Mouse (Mus musculus) midbrain, embryonic 12.5 days (tissue): Measurements from ENCODE around the gene Med20. TPM values are rescaled to one million over a fixed set of nuclear protein-coding genes. Genes with fewer than 3 reads are reported as not detected.
A peak's percentile ranks its signal among the peaks of the same experiment; 100 is the strongest.
"Not testable (repeated sequence)": the region's sequence is repeated elsewhere in the genome, so short reads cannot be mapped to it uniquely, and the experiment has no call there.

Experiments
- ATAC-seq: fragments of 200-750 bp; cut with Nextera tagmentation; 2 replicates; pipeline ENCODE4 v1.8.0; 2017; ENCODE audit warnings: low read depth, moderate TSS enrichment, moderate library complexity; ENCODE audit not compliant: low FRiP score
- H3K27ac ChIP-seq: fragments of 300-500 bp; sonication (generic); replicated peaks from 2 replicates; pipeline ENCODE4 v1.5.1; 2016; ENCODE audit warnings: mild to moderate bottlenecking
- H3K27me3 ChIP-seq: fragments of 300-500 bp; sonication (generic); 2 replicates; pipeline ENCODE4 v1.6.1; 2016; ENCODE audit warnings: mild to moderate bottlenecking
- H3K36me3 ChIP-seq: fragments of 300-500 bp; sonication (generic); 2 replicates; pipeline ENCODE4 v1.6.1; 2016
- H3K4me1 ChIP-seq: fragments of 300-500 bp; sonication (generic); 2 replicates; pipeline ENCODE4 v1.6.1; 2016
- H3K4me2 ChIP-seq: fragments of 300-500 bp; sonication (generic); replicated peaks from 2 replicates; pipeline ENCODE4 v1.6.1; 2016; ENCODE audit warnings: mild to moderate bottlenecking, moderate library complexity
- H3K4me3 ChIP-seq: fragments of 300-500 bp; sonication (generic); 2 replicates; pipeline ENCODE4 v1.5.1; 2016; ENCODE audit warnings: mild to moderate bottlenecking
- H3K9ac ChIP-seq: fragments of 300-500 bp; sonication (generic); replicated peaks from 2 replicates; pipeline ENCODE4 v1.6.1; 2016; ENCODE audit warnings: mild to moderate bottlenecking, moderate library complexity
- H3K9me3 ChIP-seq: fragments of 300-500 bp; sonication (generic); 2 replicates; pipeline ENCODE4 v1.6.1; 2016; ENCODE audit warnings: mild to moderate bottlenecking
- WGBS: fragments of 180-500 bp; shearing (Covaris S2); methylation state at CpG from one replicate; pipeline ENCODE4 v1.1.7; 2016; 5-methylcytosine and 5-hydroxymethylcytosine counted together
- polyA plus RNA-seq: library from polyadenylated mRNA; unstranded; fragments of >200 nt; fragmentation: Nextera tagmentation; extraction: Ambion mirVana; gene quantifications from 2 replicates; pipeline ENCODE4 v1.2.1, GENCODE M21; 2016

Med20 gene
- polyA plus RNA-seq, 1 experiment from 2014 or later: 41.0 TPM

GRCm38 (mm10) chr17:47616652-47617051 is 5.3 kb downstream of the Med20 start:
- H3K4me2 ChIP-seq: no peak overlapping the region
- no peak overlapping the region for H3K27ac ChIP-seq
- no peaks in the 10 kb centered on the region for H3K27me3 ChIP-seq
- H3K4me1 ChIP-seq: peaks cover 15% of the 10 kb centered on the region
- H3K36me3 ChIP-seq: peaks cover 53% of the 10 kb centered on the region
- no peak overlapping the region for H3K4me3 ChIP-seq
- no peak overlapping the region for H3K9ac ChIP-seq
- ATAC-seq: no peak
- 92% methylated on average over 4 of the region's 4 CpGs for WGBS
- no peaks in the 10 kb centered on the region for H3K9me3 ChIP-seq

GRCm38 (mm10) chr17:47617605-47618307 is 6.4 kb downstream of the Med20 start:
- H3K9ac ChIP-seq: no peak overlapping the region
- no peak overlapping the region for H3K4me3 ChIP-seq
- no peaks in the 10 kb centered on the region for H3K9me3 ChIP-seq
- peaks cover 5% of the 10 kb centered on the region for H3K4me1 ChIP-seq
- H3K4me2 ChIP-seq: no peak overlapping the region
- no peaks in the 10 kb centered on the region for H3K27me3 ChIP-seq
- ATAC-seq: no peak
- no peak overlapping the region for H3K27ac ChIP-seq
- 95% methylated on average over 9 of the region's 9 CpGs for WGBS
- H3K36me3 ChIP-seq: peaks cover 64% of the 10 kb centered on the region

GRCm38 (mm10) chr17:47618556-47619311 is 7.4 kb downstream of the Med20 start:
- H3K4me1 ChIP-seq: no peaks in the 10 kb centered on the region
- 92% methylated on average over 13 of the region's 13 CpGs for WGBS
- no peaks in the 10 kb centered on the region for H3K9me3 ChIP-seq
- H3K4me2 ChIP-seq: no peak overlapping the region
- peaks cover 73% of the 10 kb centered on the region for H3K36me3 ChIP-seq
- H3K4me3 ChIP-seq: no peak overlapping the region
- H3K27ac ChIP-seq: no peak overlapping the region
- no peaks in the 10 kb centered on the region for H3K27me3 ChIP-seq
- H3K9ac ChIP-seq: no peak overlapping the region
- ATAC-seq: no peak

- ATAC-seq: no peak
- H3K36me3 ChIP-seq: peaks cover 74% of the 10 kb centered on the region
- H3K27me3 ChIP-seq: no peaks in the 10 kb centered on the region
- no peak overlapping the region for H3K4me2 ChIP-seq
- no peak overlapping the region for H3K27ac ChIP-seq
- H3K9me3 ChIP-seq: no peaks in the 10 kb centered on the region
- no peak overlapping the region for H3K4me3 ChIP-seq
- H3K4me1 ChIP-seq: no peaks in the 10 kb centered on the region
- 92% methylated on average over 14 of the region's 14 CpGs for WGBS
- no peak overlapping the region for H3K9ac ChIP-seq
Observed at GRCm38 (mm10) chr17:47622912-47623554, 11.7 kb downstream of the Med20 start.

- not testable (repeated sequence) for H3K9me3 ChIP-seq, H3K27me3 ChIP-seq, H3K4me2 ChIP-seq, H3K9ac ChIP-seq, H3K27ac ChIP-seq, H3K4me3 ChIP-seq, ATAC-seq, H3K4me1 ChIP-seq
- H3K36me3 ChIP-seq: peaks cover 62% of the 10 kb centered on the region
- WGBS: 94% methylated on average over 3 of the region's 5 CpGs
Observed at GRCm38 (mm10) chr17:47624572-47624971, 13.2 kb downstream of the Med20 start.

- Histone ChIP-seq H3K4me2 (no peak overlapping the region), H3K4me3 (no peak overlapping the region), H3K9me3 (no peaks in the 10 kb centered on the region), H3K27ac (no peak overlapping the region), H3K4me1 (peaks cover 7% of the 10 kb centered on the region), H3K36me3 (peaks cover 58% of the 10 kb centered on the region), H3K27me3 (no peaks in the 10 kb centered on the region), H3K9ac (no peak overlapping the region)
- ATAC-seq: no peak
- 97% methylated on average over 2 of the region's 2 CpGs for WGBS
Observed at GRCm38 (mm10) chr17:47625088-47625487, 13.7 kb downstream of the Med20 start.

GRCm38 (mm10) chr17:47626031-47626430 is 14.6 kb downstream of the Med20 start:
- H3K4me1 ChIP-seq: peaks cover 15% of the 10 kb centered on the region
- no peaks in the 10 kb centered on the region for H3K9me3 ChIP-seq
- peaks cover 52% of the 10 kb centered on the region for H3K36me3 ChIP-seq
- H3K4me3 ChIP-seq: no peak overlapping the region
- WGBS: 94% methylated on average over 5 of the region's 5 CpGs
- no peaks in the 10 kb centered on the region for H3K27me3 ChIP-seq
- no peak overlapping the region for H3K27ac ChIP-seq
- no peak for ATAC-seq
- no peak overlapping the region for H3K4me2 ChIP-seq
- H3K9ac ChIP-seq: no peak overlapping the region

GRCm38 (mm10) chr17:47627791-47628190 is 16.4 kb downstream of the Med20 start:
- WGBS: 87% methylated on average over 2 of the region's 2 CpGs

GRCm38 (mm10) chr17:47628851-47629676 is 17.7 kb downstream of the Med20 start:
- Histone ChIP-seq H3K9me3 (no peaks in the 10 kb centered on the region), H3K4me3 (peak overlapping the region; percentile 79), H3K36me3 (peaks cover 22% of the 10 kb centered on the region), H3K4me2 (peak overlapping the region; percentile 75), H3K9ac (peak overlapping the region; percentile 83), H3K27me3 (no peaks in the 10 kb centered on the region), H3K27ac (peak overlapping the region; percentile 94), H3K4me1 (peaks cover 33% of the 10 kb centered on the region)
- under 1% methylated on average over 63 of the region's 63 CpGs for WGBS
- peak; percentile 94 for ATAC-seq

More at GRCm38 (mm10) chr17:47627791-47628190, 16.4 kb downstream of the Med20 start:
- H3K4me1 ChIP-seq: peaks cover 28% of the 10 kb centered on the region
- ATAC-seq: no peak
- H3K27me3 ChIP-seq: no peaks in the 10 kb centered on the region
- no peak overlapping the region for H3K4me2 ChIP-seq
- H3K4me3 ChIP-seq: 0 out of 2 replicates have a peak overlapping the region, but pooled peaks have one; percentile 79
- peaks cover 35% of the 10 kb centered on the region for H3K36me3 ChIP-seq
- H3K27ac ChIP-seq: no peak overlapping the region
- H3K9ac ChIP-seq: no peak overlapping the region
- no peaks in the 10 kb centered on the region for H3K9me3 ChIP-seq

GRCm38 (mm10) chr17:47629717-47630677 is 18.6 kb downstream of the Med20 start:
- H3K9me3 ChIP-seq: no peaks in the 10 kb centered on the region
- H3K36me3 ChIP-seq: peaks cover 13% of the 10 kb centered on the region
- H3K27ac ChIP-seq: peak overlapping the region; percentile 94
- H3K9ac ChIP-seq: peak overlapping the region; percentile 83
- no peaks in the 10 kb centered on the region for H3K27me3 ChIP-seq
- ATAC-seq: peak; percentile 69
- H3K4me1 ChIP-seq: peaks cover 33% of the 10 kb centered on the region
- H3K4me3 ChIP-seq: peak overlapping the region; percentile 79
- WGBS: under 1% methylated on average over 61 of the region's 61 CpGs
- H3K4me2 ChIP-seq: peak overlapping the region; percentile 75
